Comparison of ENCODE assay signal across 8 mouse cellular contexts in the genomic region with DNA sequence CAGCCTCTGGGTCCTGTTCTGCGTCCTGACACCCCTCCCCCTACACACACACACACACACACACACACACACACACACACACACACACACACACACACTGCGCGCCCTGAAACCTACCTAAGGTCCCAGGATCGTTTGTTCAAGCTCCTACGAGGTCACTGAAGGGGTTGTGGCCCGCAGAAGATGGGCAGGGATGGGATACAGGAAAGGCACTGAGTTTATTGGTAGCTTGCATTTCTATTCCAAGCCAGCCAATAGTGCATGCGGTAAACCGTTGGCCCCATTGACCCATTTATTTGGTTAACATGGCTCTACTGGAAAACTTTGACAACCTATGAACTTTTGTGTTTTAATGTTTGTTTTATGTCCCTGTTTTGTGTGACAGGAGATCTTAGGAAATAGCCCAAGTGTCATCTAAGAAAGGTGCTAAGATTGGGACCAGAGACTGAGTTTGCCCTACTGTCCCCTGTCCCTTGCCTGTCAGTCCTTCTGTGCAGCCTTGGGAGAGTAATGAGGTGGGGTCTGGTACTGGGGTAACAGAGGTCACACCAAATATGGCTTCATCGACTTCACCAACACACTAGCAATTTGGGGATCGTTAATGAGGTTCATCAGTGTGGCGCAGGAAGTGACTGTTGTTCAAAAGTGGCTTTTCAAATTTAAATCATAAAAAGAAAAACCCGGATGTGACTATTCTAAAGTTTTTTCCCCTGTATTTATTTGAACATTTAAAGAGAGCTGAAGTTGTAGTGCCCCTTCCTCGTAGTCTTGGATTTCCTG. TPM values are rescaled to one million over a fixed set of nuclear protein-coding genes. Genes with fewer than 3 reads are reported as not detected.
DNase-seq lines count a peak whose midpoint lies in the region; ATAC-seq and TF ChIP-seq lines count a peak whose summit lies in the region.

No protein-coding gene starts in this region.

- TF ChIP-seq CTCF in CH12.LX (conservative IDR thresholded peaks at IDR 0.05 in 1 of 2, IDR thresholded peaks at IDR 0.05 in 1 of 2; ENCODE audit: low read depth in 2 of 2, low read length in 2 of 2): no peak

- DNase-seq in 416B (ENCODE audit: low read depth): peak; percentile 45
- no peak for DNase-seq in CH12.LX (ENCODE audit: extremely low read depth)
- no peak for DNase-seq in liver, embryonic 13.5 days
- no peak for DNase-seq in yolk sac, embryonic 10.5 days (ENCODE audit: low spot score)
- no peak for DNase-seq in urinary bladder, adult 18-20 months (ENCODE audit: low spot score in 2 of 2)

- no peak for TF ChIP-seq POLR2A in CH12.LX (IDR thresholded peaks at IDR 0.05; ENCODE audit: low read depth, low read length)

- dilution Hi-C loops in CH12.LX (cut with MboI; ENCODE audit: extremely low pct_ligation_motif_present, extremely low pct_unique_long_range_greater_than_20kb, low sequenced_read_pairs): no loop called here

- peak overlapping the region; percentile 93 for H3K9ac ChIP-seq in CH12.LX (ENCODE audit: insufficient read depth, low read depth)
- peak overlapping the region; percentile 90 for H3K9ac ChIP-seq in forebrain, embryonic 15.5 days (replicated peaks)
- H3K9ac ChIP-seq in liver, embryonic 13.5 days: peak overlapping the region; percentile 100
- peak overlapping the region; percentile 89 for H3K9ac ChIP-seq in stomach, embryonic 15.5 days

- 42% methylated on average over 13 of the region's 13 CpGs for WGBS in forebrain, embryonic 15.5 days
- WGBS in liver, embryonic 13.5 days (ENCODE audit: insufficient replicate concordance): 24% methylated on average over 13 of the region's 13 CpGs
- 30% methylated on average over 13 of the region's 13 CpGs for WGBS in stomach, embryonic 15.5 days

- peaks cover 20% of the 10 kb centered on the region for H3K79me2 ChIP-seq in CH12.LX (replicated peaks; ENCODE audit: control insufficient read depth, extremely low read depth, insufficient read depth, poor library complexity, severe bottlenecking)

- peak overlapping the region; percentile 76 to 96 (median 96) for H3K4me3 ChIP-seq in CH12.LX (replicated peaks in 1 of 3; ENCODE audit: low read depth in 2 of 3, low read length in 2 of 3, poor library complexity in 1 of 3)
- H3K4me3 ChIP-seq in forebrain, embryonic 15.5 days: peak overlapping the region; percentile 89
- peak overlapping the region; percentile 98 for H3K4me3 ChIP-seq in liver, embryonic 13.5 days (replicated peaks)
- peak overlapping the region; percentile 99 for H3K4me3 ChIP-seq in stomach, embryonic 15.5 days (replicated peaks)

- no peak overlapping the region; the same call in 1 of the 2 replicates for H3K27ac ChIP-seq in CH12.LX (ENCODE audit: insufficient read depth, low read depth)
- peak overlapping the region; percentile 95 for H3K27ac ChIP-seq in forebrain, embryonic 15.5 days (replicated peaks)
- peak overlapping the region; percentile 99 for H3K27ac ChIP-seq in liver, embryonic 13.5 days
- peak overlapping the region; percentile 94 for H3K27ac ChIP-seq in stomach, embryonic 15.5 days

- peaks cover 5 to 39% of the 10 kb centered on the region in 2 experiments for H3K36me3 ChIP-seq in CH12.LX (replicated peaks in 1 of 2; ENCODE audit: control insufficient read depth in 1 of 2, insufficient read depth in 1 of 2, low read length in 1 of 2)
- no peaks in the 10 kb centered on the region for H3K36me3 ChIP-seq in forebrain, embryonic 15.5 days
- H3K36me3 ChIP-seq in liver, embryonic 13.5 days: peaks cover 29% of the 10 kb centered on the region
- H3K36me3 ChIP-seq in stomach, embryonic 15.5 days: no peaks in the 10 kb centered on the region

- in situ Hi-C loops in CH12.LX (cut with MboI; ENCODE audit: low pct_ligation_motif_present, low pct_unique_long_range_greater_than_20kb, low sequenced_read_pairs): loop anchor here (5.0 to 25.0 kb wide), 3 partner anchors 79 to 914 kb away; a partner anchor contains a TSS

- peaks cover 6% of the 10 kb centered on the region for H3K9me3 ChIP-seq in CH12.LX (replicated peaks; ENCODE audit: low read length)
- no peaks in the 10 kb centered on the region for H3K9me3 ChIP-seq in forebrain, embryonic 15.5 days
- no peaks in the 10 kb centered on the region for H3K9me3 ChIP-seq in liver, embryonic 13.5 days (replicated peaks)
- no peaks in the 10 kb centered on the region for H3K9me3 ChIP-seq in stomach, embryonic 15.5 days

- TF ChIP-seq EP300 in CH12.LX (IDR thresholded peaks at IDR 0.05; ENCODE audit: low read length): no peak

- H3K4me1 ChIP-seq in CH12.LX (ENCODE audit: control insufficient read depth in 1 of 2, insufficient read depth in 2 of 2): peaks cover 3 to 29% of the 10 kb centered on the region in 2 experiments; a peak in 3 of 4 replicates
- H3K4me1 ChIP-seq in forebrain, embryonic 15.5 days: peaks cover 22% of the 10 kb centered on the region
- peaks cover 71% of the 10 kb centered on the region for H3K4me1 ChIP-seq in liver, embryonic 13.5 days (replicated peaks)
- H3K4me1 ChIP-seq in stomach, embryonic 15.5 days: 0 out of 2 replicates have a peak, but pooled peaks cover 3% of the 10 kb centered on the region

- TF ChIP-seq RAD21 in CH12.LX (IDR thresholded peaks at IDR 0.05; ENCODE audit: low read depth, low read length): no peak

- H3K27me3 ChIP-seq in CH12.LX (replicated peaks): no peaks in the 10 kb centered on the region
- H3K27me3 ChIP-seq in forebrain, embryonic 15.5 days: no peaks in the 10 kb centered on the region
- H3K27me3 ChIP-seq in liver, embryonic 13.5 days: no peaks in the 10 kb centered on the region
- H3K27me3 ChIP-seq in stomach, embryonic 15.5 days (replicated peaks): no peaks in the 10 kb centered on the region

- ATAC-seq in forebrain, embryonic 15.5 days (replicated peaks): no peak
- peak; percentile 8 for ATAC-seq in liver, embryonic 13.5 days (ENCODE audit: low read depth)
- ATAC-seq in stomach, embryonic 15.5 days (ENCODE audit: insufficient read depth, low FRiP score, low read depth): no peak
- ATAC-seq in megakaryocyte-erythroid progenitor cell, adult 5-6 weeks (replicated peaks; ENCODE audit: low FRiP score, low TSS enrichment, poor library complexity, severe bottlenecking): no peak

- H3K4me2 ChIP-seq in CH12.LX (ENCODE audit: insufficient read depth, low read depth, poor library complexity, severe bottlenecking): peak overlapping the region; percentile 71
- peak overlapping the region; percentile 69 for H3K4me2 ChIP-seq in forebrain, embryonic 15.5 days (replicated peaks)
- H3K4me2 ChIP-seq in liver, embryonic 13.5 days: peak overlapping the region; percentile 84
- H3K4me2 ChIP-seq in stomach, embryonic 15.5 days: peak overlapping the region; percentile 70

TF ChIP-seq in CH12.LX, 34 proteins besides CTCF, POLR2A, EP300 and RAD21:
- TF ChIP-seq ELF1 (IDR thresholded peaks at IDR 0.05; ENCODE audit: low read depth, low read length) (no peak), ZC3H11A (IDR thresholded peaks at IDR 0.05; ENCODE audit: low read depth, low read length) (no peak), USF1 (IDR thresholded peaks at IDR 0.05; ENCODE audit: low read depth, low read length) (no peak), ZNF384 (IDR thresholded peaks at IDR 0.05; ENCODE audit: low read depth, low read length) (no peak), NRF1 (IDR thresholded peaks at IDR 0.05; ENCODE audit: low read depth, low read length) (no peak), BHLHE40 (IDR thresholded peaks at IDR 0.05; ENCODE audit: low read depth, low read length) (no peak), PAX5 (IDR thresholded peaks at IDR 0.05; ENCODE audit: low read length) (no peak)

RNA-seq across cellular contexts. Expression of a gene that starts 1.1 kb away (rescaled TPM):
- total RNA-seq in CH12.LX (2012; rRNA removed): 25.5 and 34.9 TPM in 2 replicates
- total RNA-seq in CH12.LX (2014; rRNA removed): 32.0 and 33.1 TPM in 2 replicates
- 33.7 and 34.5 TPM in 2 replicates for polyA plus RNA-seq in CH12.LX (2012; ENCODE audit: insufficient read length, low read depth)
- 41.6 and 42.3 TPM in 2 replicates for polyA plus RNA-seq in forebrain, embryonic 15.5 days (2015; fragmentation: Nextera tagmentation; extraction: Ambion mirVana)
- 67.4 and 74.0 TPM in 2 replicates for polyA plus RNA-seq in liver, embryonic 13.5 days (2015; fragmentation: Nextera tagmentation; extraction: Ambion mirVana)
- 49.4 and 60.4 TPM in 2 replicates for polyA plus RNA-seq in stomach, embryonic 15.5 days (2015; fragmentation: Nextera tagmentation; extraction: Ambion mirVana)
- 51.9 and 52.4 TPM in 2 replicates for total RNA-seq in megakaryocyte-erythroid progenitor cell, adult 5-6 weeks (2014; fragmentation: Nextera tagmentation)
- 47.2 and 50.8 TPM in 2 replicates for total RNA-seq in megakaryocyte-erythroid progenitor cell, adult 5-6 weeks (2017)

RNA-seq across cellular contexts. Expression of a gene that starts 17.9 kb away (rescaled TPM):
- total RNA-seq in CH12.LX (2012; rRNA removed) (not detected in 2 replicates), CH12.LX (2014; rRNA removed) (not detected in 2 replicates)
- polyA plus RNA-seq in CH12.LX (2012; ENCODE audit: insufficient read length, low read depth): not detected in 2 replicates
- polyA plus RNA-seq in forebrain, embryonic 15.5 days (2015; fragmentation: Nextera tagmentation; extraction: Ambion mirVana): not detected in 2 replicates
- polyA plus RNA-seq in liver, embryonic 13.5 days (2015; fragmentation: Nextera tagmentation; extraction: Ambion mirVana): not detected in 2 replicates
- polyA plus RNA-seq in stomach, embryonic 15.5 days (2015; fragmentation: Nextera tagmentation; extraction: Ambion mirVana): not detected in 2 replicates
- total RNA-seq in megakaryocyte-erythroid progenitor cell, adult 5-6 weeks (2014; fragmentation: Nextera tagmentation): 7.6 TPM in 1 of 2 replicates, not detected in the other
- total RNA-seq in megakaryocyte-erythroid progenitor cell, adult 5-6 weeks (2017): not detected in 2 replicates

RNA-seq across cellular contexts. Expression of a gene that starts 32.3 kb away (rescaled TPM):
- total RNA-seq in CH12.LX (2012; rRNA removed) (27.5 and 32.1 TPM in 2 replicates), CH12.LX (2014; rRNA removed) (34.8 and 36.1 TPM in 2 replicates)
- 35.6 and 37.9 TPM in 2 replicates for polyA plus RNA-seq in CH12.LX (2012; ENCODE audit: insufficient read length, low read depth)
- 7.7 and 9.6 TPM in 2 replicates for polyA plus RNA-seq in forebrain, embryonic 15.5 days (2015; fragmentation: Nextera tagmentation; extraction: Ambion mirVana)
- polyA plus RNA-seq in liver, embryonic 13.5 days (2015; fragmentation: Nextera tagmentation; extraction: Ambion mirVana): 25.0 and 28.1 TPM in 2 replicates
- 45.5 and 53.4 TPM in 2 replicates for polyA plus RNA-seq in stomach, embryonic 15.5 days (2015; fragmentation: Nextera tagmentation; extraction: Ambion mirVana)
- total RNA-seq in megakaryocyte-erythroid progenitor cell, adult 5-6 weeks (2014; fragmentation: Nextera tagmentation): 17.3 and 20.6 TPM in 2 replicates
- total RNA-seq in megakaryocyte-erythroid progenitor cell, adult 5-6 weeks (2017): 23.1 and 29.0 TPM in 2 replicates
